Mouse (Mus musculus) intestine, embryonic 15.5 days (tissue): ENCODE measurements around the gene Cln3. TPM values are rescaled to one million over a fixed set of nuclear protein-coding genes. Genes with fewer than 3 reads are reported as not detected.

Experiments used
- ATAC-seq: fragments of 200-750 bp; cut with Nextera tagmentation; 2 replicates; pipeline ENCODE4 v1.8.0; 2017; ENCODE audit warnings: moderate TSS enrichment, moderate library complexity
- H3K27ac ChIP-seq: fragments of 300-500 bp; sonication (generic); 2 replicates; pipeline ENCODE4 v1.5.1; 2015; ENCODE audit warnings: mild to moderate bottlenecking, inconsistent platforms
- H3K27me3 ChIP-seq: fragments of 300-500 bp; sonication (generic); replicated peaks from 2 replicates; pipeline ENCODE4 v1.6.1; 2015; ENCODE audit warnings: inconsistent platforms
- H3K36me3 ChIP-seq: fragments of 300-500 bp; sonication (generic); 2 replicates; pipeline ENCODE4 v1.6.1; 2015; ENCODE audit warnings: inconsistent platforms
- H3K4me1 ChIP-seq: fragments of 300-500 bp; sonication (generic); replicated peaks from 2 replicates; pipeline ENCODE4 v1.6.1; 2015; ENCODE audit warnings: inconsistent platforms
- H3K4me2 ChIP-seq: fragments of 300-500 bp; sonication (generic); replicated peaks from 2 replicates; pipeline ENCODE4 v1.6.1; 2015; ENCODE audit warnings: mild to moderate bottlenecking, inconsistent platforms
- H3K4me3 ChIP-seq: fragments of 300-500 bp; sonication (generic); replicated peaks from 2 replicates; pipeline ENCODE4 v1.5.1; 2015; ENCODE audit warnings: inconsistent platforms
- H3K9ac ChIP-seq: fragments of 300-500 bp; sonication (generic); 2 replicates; pipeline ENCODE4 v1.6.1; 2015; ENCODE audit warnings: inconsistent platforms
- H3K9me3 ChIP-seq: fragments of 300-500 bp; sonication (generic); 2 replicates; pipeline ENCODE4 v1.6.1; 2016; ENCODE audit warnings: inconsistent platforms
- WGBS: fragments of 180-500 bp; shearing (Covaris S2); methylation state at CpG from one replicate; pipeline ENCODE4 v1.1.7; 2015; 5-methylcytosine and 5-hydroxymethylcytosine counted together
- polyA plus RNA-seq: library from polyadenylated mRNA; unstranded; fragments of >200 nt; fragmentation: Nextera tagmentation; extraction: Ambion mirVana; gene quantifications from 2 replicates; pipeline ENCODE4 v1.2.1, GENCODE M21; 2015

Cln3 gene
- polyA plus RNA-seq, 1 experiment from 2014 or later, result 34.4 TPM

GRCm38 (mm10) chr7:126587779-126588178, 2.2 kb upstream of the Cln3 start:
- Histone ChIP-seq H3K4me3 (no peak overlapping the region), H3K9me3 (no peaks in the 10 kb centered on the region), H3K36me3 (no peaks in the 10 kb centered on the region), H3K9ac (no peak overlapping the region), H3K4me2 (peak overlapping the region; percentile 42), H3K27ac (no peak overlapping the region), H3K4me1 (peaks cover 4% of the 10 kb centered on the region; the same call in 1 of the 2 replicates), H3K27me3 (0 out of 2 replicates have a peak, but pooled peaks cover 4% of the 10 kb centered on the region)
- WGBS, result 13% methylated on average over 16 of the region's 16 CpGs
- ATAC-seq, result peak; percentile 35; the same call in 1 of the 2 replicates

DNA sequence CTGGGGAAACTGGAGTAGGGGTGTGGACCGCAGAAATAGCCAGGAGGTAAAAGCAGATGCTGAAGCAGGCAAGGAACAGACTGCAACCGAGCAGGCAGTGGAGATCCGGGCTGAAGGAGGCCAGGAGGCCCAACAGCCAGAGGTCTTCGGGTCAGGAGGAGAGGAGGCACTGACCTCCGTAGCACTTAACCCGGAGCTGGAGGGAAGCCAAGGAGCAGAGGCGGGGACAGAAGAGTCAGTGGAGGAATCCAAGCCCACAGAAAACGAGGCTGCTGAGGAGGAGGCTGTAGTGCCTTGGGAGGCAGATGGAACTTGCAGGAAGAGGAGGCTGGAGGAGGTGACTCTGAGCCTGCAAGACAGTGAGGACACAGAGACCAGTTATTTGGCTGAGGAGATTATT, 1.2 kb upstream of the Cln3 start:
- no peak overlapping the region for H3K27ac ChIP-seq
- 0 out of 2 replicates have a peak, but pooled peaks cover 4% of the 10 kb centered on the region for H3K27me3 ChIP-seq
- ATAC-seq, result no peak
- peaks cover 4% of the 10 kb centered on the region; the same call in 1 of the 2 replicates for H3K4me1 ChIP-seq
- 41% methylated on average over 8 of the region's 8 CpGs for WGBS
- H3K9ac ChIP-seq, result no peak overlapping the region
- no peak overlapping the region for H3K4me3 ChIP-seq
- H3K36me3 ChIP-seq, result no peaks in the 10 kb centered on the region
- H3K9me3 ChIP-seq, result no peaks in the 10 kb centered on the region
- H3K4me2 ChIP-seq, result no peak overlapping the region

DNA sequence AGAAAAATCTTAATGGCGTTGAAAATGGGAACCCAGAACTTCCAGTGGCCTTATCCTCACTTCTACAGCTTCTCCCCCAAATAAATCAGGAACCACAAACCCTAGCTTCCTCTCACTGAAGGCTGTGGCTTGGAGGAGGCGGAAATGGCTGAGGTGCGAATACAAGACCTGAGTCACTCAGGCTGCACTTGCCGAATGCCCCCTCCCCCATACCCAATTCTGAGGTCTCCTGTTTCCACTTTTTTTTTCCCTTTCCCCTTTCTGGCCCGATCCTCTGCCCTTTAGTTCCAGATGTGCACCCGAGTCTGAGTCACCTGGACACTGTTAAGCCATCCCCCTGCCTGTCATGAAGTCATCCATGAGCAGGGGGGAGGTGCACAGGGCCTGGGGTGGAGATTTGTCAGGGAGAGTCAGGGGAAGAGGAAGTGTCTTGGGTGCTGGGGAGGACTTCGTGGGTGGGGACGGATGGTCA, 1.1 kb downstream of the Cln3 start, which contains the start of gene Apobr:
Gene Apobr (plus strand): TSS at position 437 of the 472 bp plus-strand sequence.
- Histone ChIP-seq H3K9ac (no peak within 1 kb of the TSS; the same call in 1 of the 2 replicates), H3K4me3 (no peak within 1 kb of the TSS; the same call in 1 of the 2 replicates), H3K36me3 (no peaks in the 10 kb centered on the region), H3K4me2 (peak within 1 kb of the TSS; percentile 80), H3K27me3 (0 out of 2 replicates have a peak, but pooled peaks cover 4% of the 10 kb centered on the region), H3K9me3 (no peaks in the 10 kb centered on the region), H3K4me1 (peaks cover 4% of the 10 kb centered on the region; the same call in 1 of the 2 replicates), H3K27ac (no peak within 1 kb of the TSS)
- 71% methylated on average over 8 of the region's 8 CpGs for WGBS
- ATAC-seq, result no peak

- Histone ChIP-seq H3K4me2 (peak overlapping the region; percentile 80), H3K9ac (peak overlapping the region; percentile 43; the same call in 1 of the 2 replicates), H3K9me3 (no peaks in the 10 kb centered on the region), H3K4me1 (peaks cover 4% of the 10 kb centered on the region; the same call in 1 of the 2 replicates), H3K4me3 (peak overlapping the region; percentile 53), H3K36me3 (no peaks in the 10 kb centered on the region), H3K27me3 (0 out of 2 replicates have a peak, but pooled peaks cover 4% of the 10 kb centered on the region), H3K27ac (0 out of 2 replicates have a peak overlapping the region, but pooled peaks have one; percentile 74)
- ATAC-seq, result no peak
- WGBS, result 47% methylated on average over 6 of the region's 6 CpGs
Measured at GRCm38 (mm10) chr7:126583761-126584160, 1.9 kb downstream of the Cln3 start.

DNA sequence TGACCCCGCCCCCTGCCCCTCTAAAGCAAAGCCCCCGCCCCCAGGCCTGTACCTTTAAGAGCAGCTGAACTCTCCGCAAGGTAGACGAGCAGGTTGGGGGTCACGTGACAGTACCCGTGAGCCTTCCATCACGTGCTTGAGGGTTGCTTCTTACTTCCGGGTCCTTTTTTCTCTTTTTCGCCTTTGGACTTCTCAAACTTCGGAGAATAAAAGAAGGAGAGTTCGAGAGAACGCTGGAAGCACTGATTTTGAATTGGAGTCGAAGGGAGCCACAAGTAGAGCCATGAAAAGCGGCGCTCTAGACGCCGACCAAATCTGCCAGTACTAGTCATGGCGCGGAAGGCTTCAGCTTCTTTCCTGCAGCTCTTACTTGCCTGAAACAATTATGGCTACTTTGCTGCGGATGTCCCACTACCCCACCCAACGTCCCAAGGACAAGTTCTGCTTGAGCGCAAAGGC, 2.3 kb downstream of the Cln3 start:
- Histone ChIP-seq H3K27me3 (0 out of 2 replicates have a peak, but pooled peaks cover 4% of the 10 kb centered on the region), H3K9me3 (no peaks in the 10 kb centered on the region), H3K36me3 (no peaks in the 10 kb centered on the region), H3K9ac (peak overlapping the region; percentile 43), H3K27ac (peak overlapping the region; percentile 74), H3K4me3 (peak overlapping the region; percentile 53), H3K4me2 (peak overlapping the region; percentile 80), H3K4me1 (peaks cover 4% of the 10 kb centered on the region; the same call in 1 of the 2 replicates)
- peak; percentile 90 for ATAC-seq
- under 1% methylated on average over 22 of the region's 22 CpGs for WGBS

GRCm38 (mm10) chr7:126582759-126583158, 2.9 kb downstream of the Cln3 start:
- peak; percentile 62 for ATAC-seq
- H3K4me3 ChIP-seq, result peak overlapping the region; percentile 53
- no peaks in the 10 kb centered on the region for H3K9me3 ChIP-seq
- peak overlapping the region; percentile 74; the same call in 1 of the 2 replicates for H3K27ac ChIP-seq
- no peaks in the 10 kb centered on the region for H3K36me3 ChIP-seq
- WGBS, result 3% methylated on average over 20 of the region's 20 CpGs
- H3K9ac ChIP-seq, result peak overlapping the region; percentile 43
- peak overlapping the region; percentile 80 for H3K4me2 ChIP-seq
- H3K4me1 ChIP-seq, result peaks cover 2% of the 10 kb centered on the region; the same call in 1 of the 2 replicates
- H3K27me3 ChIP-seq, result 0 out of 2 replicates have a peak, but pooled peaks cover under 1% of the 10 kb centered on the region

- ATAC-seq, result no peak
- 83% methylated on average over 6 of the region's 6 CpGs for WGBS
- H3K27me3 ChIP-seq, result no peaks in the 10 kb centered on the region
- H3K4me1 ChIP-seq, result no peaks in the 10 kb centered on the region; the same call in 1 of the 2 replicates
- no peaks in the 10 kb centered on the region for H3K9me3 ChIP-seq
- H3K9ac ChIP-seq, result no peak overlapping the region
- peak overlapping the region; percentile 80; the same call in 1 of the 2 replicates for H3K4me2 ChIP-seq
- no peak overlapping the region for H3K27ac ChIP-seq
- H3K36me3 ChIP-seq, result no peaks in the 10 kb centered on the region
- no peak overlapping the region for H3K4me3 ChIP-seq
Measured at GRCm38 (mm10) chr7:126581661-126582060, 4.0 kb downstream of the Cln3 start.

DNA sequence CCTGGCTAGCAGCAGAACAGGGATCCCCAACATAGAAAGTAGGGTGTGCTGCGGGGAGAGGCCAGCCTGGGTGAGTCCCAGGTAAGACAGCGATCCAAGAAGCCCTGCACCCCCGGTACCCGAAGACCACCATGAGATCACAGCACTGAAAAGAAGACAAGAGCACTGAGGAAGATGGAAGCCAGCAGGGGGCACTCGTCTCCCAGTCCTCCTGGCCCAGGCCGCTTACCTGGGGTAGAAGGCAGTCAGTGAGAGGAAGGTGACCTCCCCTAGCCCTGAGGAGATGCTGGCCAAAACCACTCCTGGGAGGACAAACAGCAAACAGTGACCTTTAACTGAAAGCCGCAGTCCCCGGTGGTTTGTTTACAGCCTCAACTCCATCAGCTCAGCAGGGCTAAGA, 6.4 kb downstream of the Cln3 start:
- Histone ChIP-seq H3K4me3 (no peak overlapping the region), H3K9me3 (no peaks in the 10 kb centered on the region), H3K4me1 (no peaks in the 10 kb centered on the region; the same call in 1 of the 2 replicates), H3K4me2 (no peak overlapping the region), H3K9ac (no peak overlapping the region), H3K27ac (no peak overlapping the region), H3K36me3 (no peaks in the 10 kb centered on the region), H3K27me3 (no peaks in the 10 kb centered on the region)
- no peak for ATAC-seq
- WGBS, result 49% methylated on average over 8 of the region's 8 CpGs

GRCm38 (mm10) chr7:126576946-126577345, 8.7 kb downstream of the Cln3 start:
- no peak for ATAC-seq
- WGBS, result 58% methylated on average over 8 of the region's 8 CpGs
- Histone ChIP-seq H3K36me3 (no peaks in the 10 kb centered on the region), H3K9ac (no peak overlapping the region), H3K4me3 (no peak overlapping the region), H3K4me1 (no peaks in the 10 kb centered on the region), H3K9me3 (no peaks in the 10 kb centered on the region), H3K27ac (no peak overlapping the region), H3K27me3 (no peaks in the 10 kb centered on the region), H3K4me2 (no peak overlapping the region)

GRCm38 (mm10) chr7:126566094-126566765, 19.4 kb downstream of the Cln3 start, which contains the start of gene Eif3c:
TSS of gene Eif3c (minus strand) at chr7:126566411.
- peaks cover 14% of the 10 kb centered on the region for H3K36me3 ChIP-seq
- peak within 1 kb of the TSS; percentile 87 for H3K27ac ChIP-seq
- peak within 1 kb of the TSS; percentile 59 for H3K4me2 ChIP-seq
- H3K27me3 ChIP-seq, result no peaks in the 10 kb centered on the region
- H3K9me3 ChIP-seq, result no peaks in the 10 kb centered on the region
- peak within 1 kb of the TSS; percentile 86 for H3K9ac ChIP-seq
- peak; percentile 97 for ATAC-seq
- under 1% methylated on average over 46 of the region's 46 CpGs for WGBS
- H3K4me1 ChIP-seq, result peaks cover 4% of the 10 kb centered on the region; the same call in 1 of the 2 replicates
- H3K4me3 ChIP-seq, result peak within 1 kb of the TSS; percentile 98

DNA sequence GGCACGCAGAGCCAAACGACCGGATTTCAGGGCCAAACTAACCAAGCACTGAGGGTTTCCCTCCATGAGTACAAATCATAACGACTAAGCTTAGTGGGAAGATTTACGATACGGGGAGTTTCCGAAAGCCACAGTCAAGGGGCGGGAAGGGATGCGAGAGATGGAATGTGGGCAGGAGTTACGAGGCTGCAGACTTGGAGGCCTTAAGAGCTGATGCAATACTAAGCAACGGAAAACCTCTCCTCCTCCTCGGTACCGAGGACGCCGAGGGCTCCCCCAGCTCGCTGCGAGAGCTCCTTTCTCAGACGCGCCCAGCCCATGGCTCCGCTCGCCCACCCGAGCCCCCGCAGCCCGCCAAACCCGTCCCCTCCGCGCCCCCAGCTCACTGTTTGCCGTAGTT, 19.9 kb downstream of the Cln3 start:
- WGBS, result under 1% methylated on average over 28 of the region's 28 CpGs
- peak; percentile 42 for ATAC-seq
- Histone ChIP-seq H3K9me3 (no peaks in the 10 kb centered on the region), H3K27ac (peak overlapping the region; percentile 87), H3K9ac (peak overlapping the region; percentile 86), H3K4me3 (peak overlapping the region; percentile 98), H3K27me3 (no peaks in the 10 kb centered on the region), H3K4me1 (peaks cover 4% of the 10 kb centered on the region; the same call in 1 of the 2 replicates), H3K36me3 (peaks cover 19% of the 10 kb centered on the region), H3K4me2 (peak overlapping the region; percentile 59)

- no peak overlapping the region for H3K4me2 ChIP-seq
- H3K4me3 ChIP-seq, result no peak overlapping the region
- H3K9me3 ChIP-seq, result no peaks in the 10 kb centered on the region
- H3K27me3 ChIP-seq, result no peaks in the 10 kb centered on the region
- no peak for ATAC-seq
- H3K4me1 ChIP-seq, result no peaks in the 10 kb centered on the region
- peaks cover 67% of the 10 kb centered on the region for H3K36me3 ChIP-seq
- WGBS, result 95% methylated on average over 5 of the region's 5 CpGs
- no peak overlapping the region for H3K9ac ChIP-seq
- no peak overlapping the region for H3K27ac ChIP-seq
Measured at GRCm38 (mm10) chr7:126556635-126557034, 29.0 kb downstream of the Cln3 start.
